Mouse (Mus musculus): ENCODE measurements at regions not wholly inside any gene's neighbourhood (a gene's known extent, or its start where the extent isn't known, plus 50 kb on each side); places are given as distances from the start of the nearest gene placed in this dataset.

GRCm38 (mm10) chr17:81194006-81194405 is 129.1 kb upstream of the Thumpd2 start:
- WGBS (ENCODE audit: insufficient replicate concordance) = 69% methylated on average over 10 of the region's 10 CpGs
- no peak overlapping the region for H3K4me2 ChIP-seq (ENCODE audit: low read depth)
- no peaks in the 10 kb centered on the region for H3K27me3 ChIP-seq (ENCODE audit: control insufficient read depth, insufficient read depth, low read length)
- TF ChIP-seq CTCF (IDR thresholded peaks at IDR 0.05; ENCODE audit: low read depth) (no peak), EP300 (IDR thresholded peaks at IDR 0.05; ENCODE audit: low read depth) (no peak)
- no peaks in the 10 kb centered on the region for H3K9me3 ChIP-seq (ENCODE audit: control insufficient read depth, low read length)
- H3K27ac ChIP-seq = no peak overlapping the region
- DNase-seq (ENCODE audit: low read depth in 3 of 3, low spot score in 3 of 3) (no peak), ATAC-seq (ENCODE audit: insufficient read depth) (no peak)
- H3K4me3 ChIP-seq (ENCODE audit: insufficient read depth in 1 of 2, low read depth in 2 of 2, low read length in 2 of 2) = no peak overlapping the region
- no peak overlapping the region for H3K9ac ChIP-seq (replicated peaks)
- no peaks in the 10 kb centered on the region for H3K36me3 ChIP-seq (replicated peaks; ENCODE audit: control insufficient read depth, insufficient read depth, low read depth)
- H3K4me1 ChIP-seq (replicated peaks; ENCODE audit: control insufficient read depth in 2 of 2, insufficient read depth in 2 of 2, low read length in 1 of 2) = no peaks in the 10 kb centered on the region

- DNase-seq (ENCODE audit: low read depth in 3 of 3, low spot score in 3 of 3) (peak in 2 of 3 experiments; percentile 3 to 4), ATAC-seq (ENCODE audit: insufficient read depth) (no peak)
- no peaks in the 10 kb centered on the region for H3K36me3 ChIP-seq (replicated peaks; ENCODE audit: control insufficient read depth, insufficient read depth, low read depth)
- H3K9ac ChIP-seq (replicated peaks) = no peak overlapping the region
- H3K27ac ChIP-seq = no peak overlapping the region
- H3K4me2 ChIP-seq (ENCODE audit: low read depth) = no peak overlapping the region
- H3K9me3 ChIP-seq (ENCODE audit: control insufficient read depth, low read length) = no peaks in the 10 kb centered on the region
- no peaks in the 10 kb centered on the region for H3K4me1 ChIP-seq (replicated peaks; ENCODE audit: control insufficient read depth in 2 of 2, insufficient read depth in 2 of 2, low read length in 1 of 2)
- 34% methylated on average over 8 of the region's 8 CpGs for WGBS (ENCODE audit: insufficient replicate concordance)
- TF ChIP-seq EP300 (IDR thresholded peaks at IDR 0.05; ENCODE audit: low read depth) (no peak), CTCF (IDR thresholded peaks at IDR 0.05; ENCODE audit: low read depth) (peak; percentile 53)
- H3K27me3 ChIP-seq (ENCODE audit: control insufficient read depth, insufficient read depth, low read length) = no peaks in the 10 kb centered on the region
- no peak overlapping the region for H3K4me3 ChIP-seq (ENCODE audit: insufficient read depth in 1 of 2, low read depth in 2 of 2, low read length in 2 of 2)
Measured at GRCm38 (mm10) chr17:81193230-81193871, 128.5 kb upstream of the Thumpd2 start.

- Histone ChIP-seq H3K27me3 (ENCODE audit: control insufficient read depth, insufficient read depth, low read length) (no peaks in the 10 kb centered on the region), H3K9me3 (ENCODE audit: control insufficient read depth, low read length) (no peaks in the 10 kb centered on the region), H3K4me1 (replicated peaks; ENCODE audit: control insufficient read depth in 2 of 2, insufficient read depth in 2 of 2, low read length in 1 of 2) (no peaks in the 10 kb centered on the region; a peak in 1 of 4 replicates), H3K9ac (replicated peaks) (no peak overlapping the region), H3K4me3 (ENCODE audit: insufficient read depth in 1 of 2, low read depth in 2 of 2, low read length in 2 of 2) (no peak overlapping the region), H3K27ac (no peak overlapping the region), H3K36me3 (replicated peaks; ENCODE audit: control insufficient read depth, insufficient read depth, low read depth) (no peaks in the 10 kb centered on the region), H3K4me2 (ENCODE audit: low read depth) (no peak overlapping the region)
- TF ChIP-seq EP300 (IDR thresholded peaks at IDR 0.05; ENCODE audit: low read depth) (no peak), CTCF (IDR thresholded peaks at IDR 0.05; ENCODE audit: low read depth) (peak; percentile 57)
- ATAC-seq (ENCODE audit: insufficient read depth) = no peak
- WGBS (ENCODE audit: insufficient replicate concordance) = 44% methylated on average over 4 of the region's 4 CpGs
- DNase-seq (ENCODE audit: low read depth in 3 of 3, low spot score in 3 of 3) = no peak
Measured at GRCm38 (mm10) chr17:81189996-81190395, 125.1 kb upstream of the Thumpd2 start.

DNA sequence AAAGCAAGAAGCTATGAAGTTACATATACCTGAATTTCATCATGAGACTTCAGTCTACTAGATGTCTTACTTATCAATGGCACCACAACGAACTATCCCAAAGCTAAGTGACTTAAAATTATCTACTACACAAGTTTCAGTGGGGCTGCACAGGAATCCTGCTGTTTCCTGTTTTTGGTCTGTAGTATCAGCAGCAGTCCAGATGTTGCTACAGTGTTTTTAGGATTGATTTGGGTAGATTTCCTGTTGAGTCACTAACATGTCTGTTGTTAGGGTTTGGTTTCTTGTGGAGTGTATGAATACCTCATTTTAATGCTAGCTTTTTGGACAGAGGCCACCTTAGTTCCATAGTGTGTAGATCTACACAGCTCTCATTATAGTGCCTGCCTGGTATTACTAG is 120.8 kb upstream of the Thumpd2 start:
- no peaks in the 10 kb centered on the region for H3K27me3 ChIP-seq (ENCODE audit: control insufficient read depth, insufficient read depth, low read length)
- no peak overlapping the region for H3K27ac ChIP-seq
- TF ChIP-seq CTCF (IDR thresholded peaks at IDR 0.05; ENCODE audit: low read depth) = no peak
- no peak for TF ChIP-seq EP300 (IDR thresholded peaks at IDR 0.05; ENCODE audit: low read depth)
- 12% methylated on average over 1 of the region's 1 CpGs for WGBS (ENCODE audit: insufficient replicate concordance)
- no peaks in the 10 kb centered on the region; a peak in 1 of 4 replicates for H3K4me1 ChIP-seq (replicated peaks; ENCODE audit: control insufficient read depth in 2 of 2, insufficient read depth in 2 of 2, low read length in 1 of 2)
- H3K9me3 ChIP-seq (ENCODE audit: control insufficient read depth, low read length) = no peaks in the 10 kb centered on the region
- H3K9ac ChIP-seq (replicated peaks) = no peak overlapping the region
- DNase-seq (ENCODE audit: low read depth in 3 of 3, low spot score in 3 of 3) (no peak), ATAC-seq (ENCODE audit: insufficient read depth) (no peak)
- no peak overlapping the region for H3K4me3 ChIP-seq (ENCODE audit: insufficient read depth in 1 of 2, low read depth in 2 of 2, low read length in 2 of 2)
- H3K36me3 ChIP-seq (replicated peaks; ENCODE audit: control insufficient read depth, insufficient read depth, low read depth) = no peaks in the 10 kb centered on the region
- H3K4me2 ChIP-seq (ENCODE audit: low read depth) = no peak overlapping the region

DNA sequence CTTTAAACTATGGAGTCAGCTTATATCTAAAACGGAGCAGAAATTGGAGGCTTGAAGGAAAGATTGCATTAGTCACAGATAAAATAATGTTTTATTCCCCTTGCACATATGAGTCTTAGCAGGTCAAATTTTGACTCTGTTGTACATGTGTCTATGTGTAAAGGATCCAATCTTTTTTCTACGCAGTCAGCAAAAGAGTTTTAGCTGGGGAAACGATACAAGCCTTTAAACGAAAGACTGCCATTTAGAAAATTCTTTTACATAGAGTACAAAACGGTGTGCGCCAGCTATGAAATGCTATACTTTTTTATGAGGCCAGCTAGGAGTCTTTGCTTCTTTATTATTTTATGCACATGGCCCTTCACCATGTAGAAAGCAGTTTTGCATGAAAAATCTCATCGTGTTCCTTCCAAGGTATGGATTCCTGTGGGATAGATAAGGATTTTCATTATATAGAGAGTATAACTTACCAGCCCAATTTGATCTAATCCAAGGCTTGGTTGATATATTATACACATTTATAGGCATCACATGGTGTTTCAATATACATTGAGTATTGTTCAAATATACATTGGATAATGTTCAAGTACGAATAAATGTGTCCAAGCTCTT is 116.0 kb upstream of the Thumpd2 start:
- no peaks in the 10 kb centered on the region for H3K36me3 ChIP-seq (replicated peaks; ENCODE audit: control insufficient read depth, insufficient read depth, low read depth)
- ATAC-seq (ENCODE audit: insufficient read depth) = no peak

More for the DNA sequence above, 116.0 kb upstream of the Thumpd2 start:
- no peak overlapping the region for H3K4me3 ChIP-seq (ENCODE audit: insufficient read depth in 1 of 2, low read depth in 2 of 2, low read length in 2 of 2)
- no peak overlapping the region for H3K4me2 ChIP-seq (ENCODE audit: low read depth)
- no peak overlapping the region for H3K27ac ChIP-seq
- no peaks in the 10 kb centered on the region for H3K9me3 ChIP-seq (ENCODE audit: control insufficient read depth, low read length)
- 68% methylated on average over 8 of the region's 8 CpGs for WGBS (ENCODE audit: insufficient replicate concordance)
- no peaks in the 10 kb centered on the region for H3K27me3 ChIP-seq (ENCODE audit: control insufficient read depth, insufficient read depth, low read length)
- H3K4me1 ChIP-seq (replicated peaks; ENCODE audit: control insufficient read depth in 2 of 2, insufficient read depth in 2 of 2, low read length in 1 of 2) = no peaks in the 10 kb centered on the region
- no peak for DNase-seq (ENCODE audit: low read depth in 3 of 3, low spot score in 3 of 3)
- H3K9ac ChIP-seq (replicated peaks) = no peak overlapping the region
- no peak for TF ChIP-seq CTCF (IDR thresholded peaks at IDR 0.05; ENCODE audit: low read depth)
- no peak for TF ChIP-seq EP300 (IDR thresholded peaks at IDR 0.05; ENCODE audit: low read depth)

Measured in liver, embryonic 14.5 days (tissue).